Mouse (Mus musculus) heart, postnatal 0 days (tissue): ENCODE data around the gene Rasd1. TPM values are rescaled to one million over a fixed set of nuclear protein-coding genes. Genes with fewer than 3 reads are reported as not detected.

ENCODE experiments used
- ATAC-seq: fragments of 200-750 bp; cut with Nextera tagmentation; 2 replicates; pipeline ENCODE4 v1.8.0; 2017; ENCODE audit warnings: low read depth, moderate number of reproducible peaks, moderate library complexity; ENCODE audit not compliant: insufficient read depth
- DNase-seq: peaks from one replicate; pipeline ENCODE4 v3.0.0-alpha.2; 2016; ENCODE audit warnings: low spot score
- H3K27ac ChIP-seq: fragments of 300-500 bp; sonication (generic); 2 replicates; pipeline ENCODE4 v1.5.1; 2014; ENCODE audit warnings: low read depth, mild to moderate bottlenecking
- H3K27me3 ChIP-seq: fragments of 300-500 bp; sonication (generic); 2 replicates; pipeline ENCODE4 v1.6.1; 2014; ENCODE audit warnings: low read length, mixed read lengths; ENCODE audit not compliant: control insufficient read depth, insufficient read depth
- H3K36me3 ChIP-seq: fragments of 300-500 bp; sonication (generic); replicated peaks from 2 replicates; pipeline ENCODE4 v1.6.1; 2014; ENCODE audit warnings: low read length, mixed read lengths; ENCODE audit not compliant: control insufficient read depth, insufficient read depth
- H3K4me1 ChIP-seq: fragments of 300-500 bp; sonication (generic); 2 replicates; pipeline ENCODE4 v1.6.1; 2014; ENCODE audit warnings: antibody characterized with exemption; ENCODE audit not compliant: control insufficient read depth, insufficient read depth
- H3K4me2 ChIP-seq: fragments of 300-500 bp; sonication (generic); 2 replicates; pipeline ENCODE4 v1.6.1; 2014; ENCODE audit warnings: low read depth, mild to moderate bottlenecking, low read length, moderate library complexity
- H3K4me3 ChIP-seq: fragments of 300-500 bp; sonication (generic); 2 replicates; pipeline ENCODE4 v1.5.1; 2014; ENCODE audit warnings: low read depth, low read length
- H3K9ac ChIP-seq: fragments of 300-500 bp; sonication (generic); replicated peaks from 2 replicates; pipeline ENCODE4 v1.6.1; 2014; ENCODE audit warnings: low read depth, low read length, mixed read lengths
- H3K9me3 ChIP-seq: fragments of 300-500 bp; sonication (generic); replicated peaks from 2 replicates; pipeline ENCODE4 v1.6.1; 2016; ENCODE audit warnings: low read length; ENCODE audit not compliant: control insufficient read depth
- CTCF ChIP-seq: IDR thresholded peaks from 2 replicates; pipeline ENCODE4 v1.5.1; 2016; ENCODE audit warnings: antibody characterized with exemption, control low read depth, low read depth
- EP300 ChIP-seq: IDR thresholded peaks from 2 replicates; pipeline ENCODE4 v1.6.1; 2016; ENCODE audit warnings: antibody characterized with exemption, low read depth
- WGBS: fragments of 180-500 bp; shearing (Covaris S2); extraction: QIAGEN DNeasy Blood & Tissue Kit; methylation state at CpG from one replicate; pipeline ENCODE4 v1.1.7; 2014; 5-methylcytosine and 5-hydroxymethylcytosine counted together
- polyA plus RNA-seq: library from polyadenylated mRNA; unstranded; fragments of >200 nt; fragmentation: Nextera tagmentation; extraction: Ambion mirVana; gene quantifications from 2 replicates; pipeline ENCODE4 v1.2.1, GENCODE M21; 2015
- total RNA-seq: library from RNA; depleted of rRNA; stranded (reverse); fragments of >200 nt; gene quantifications from 2 replicates; pipeline ENCODE4 v1.2.3, GENCODE M21; 2014; ENCODE audit warnings: low replicate concordance

The Rasd1 gene
- total and polyA plus RNA-seq, 2 experiments from 2014 or later: 5.6 to 10.5 TPM

DNA sequence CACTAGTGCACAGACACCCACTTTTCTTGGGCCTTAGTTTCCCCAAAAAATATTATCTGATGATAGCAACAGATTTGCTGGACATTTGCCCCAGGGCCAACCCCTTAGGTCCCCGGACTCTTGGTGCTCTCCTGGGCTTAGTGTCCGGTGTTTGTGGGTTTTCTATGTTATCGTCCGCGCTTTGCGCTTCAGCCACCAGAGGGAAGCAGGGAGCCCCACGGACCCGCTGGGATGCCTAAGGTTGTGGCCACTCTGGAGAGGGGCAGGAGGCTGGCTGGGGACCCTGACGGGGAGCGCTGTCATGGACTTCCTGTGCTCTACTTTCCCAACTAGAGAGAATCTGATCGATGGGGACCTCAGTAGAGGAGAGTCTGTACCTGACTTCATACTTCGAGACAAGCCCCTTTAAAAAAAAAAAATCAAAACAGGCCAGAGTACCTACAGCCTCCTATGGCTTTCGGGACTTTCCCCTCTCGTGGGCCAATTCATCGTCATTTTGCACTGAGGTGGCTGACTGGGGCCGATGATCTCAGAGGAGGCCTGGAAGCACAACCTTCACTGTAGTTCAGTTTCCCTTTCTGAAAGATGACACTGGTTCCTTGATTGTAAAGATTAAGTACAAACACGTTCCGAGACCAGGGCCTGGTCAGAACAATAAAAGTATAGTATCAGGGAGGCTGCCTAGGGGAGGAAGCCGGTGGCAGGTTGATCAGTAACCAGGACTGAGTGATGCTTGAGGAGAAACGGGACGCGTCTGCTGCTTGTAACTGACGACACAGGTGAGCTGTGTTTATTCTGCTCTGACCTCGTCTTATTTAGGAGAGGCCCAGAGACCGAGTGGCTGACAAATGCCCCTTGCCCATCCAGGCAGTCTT lies 720 bp upstream of the Rasd1 start:
- ATAC-seq: peak; percentile 60
- Histone ChIP-seq H3K4me2 (peak overlapping the region; percentile 79), H3K27me3 (no peaks in the 10 kb centered on the region), H3K4me1 (peaks cover 37% of the 10 kb centered on the region), H3K36me3 (peaks cover 5% of the 10 kb centered on the region; the same call in 1 of the 2 replicates), H3K9ac (peak overlapping the region; percentile 53), H3K4me3 (peak overlapping the region; percentile 60), H3K9me3 (no peaks in the 10 kb centered on the region), H3K27ac (peak overlapping the region; percentile 81)
- WGBS: 32% methylated on average over 25 of the region's 25 CpGs
- DNase-seq: peak; percentile 73
- TF ChIP-seq EP300 (0 out of 2 replicates have a peak, but pooled peaks have one; percentile 10), CTCF (peak; percentile 95)

DNA sequence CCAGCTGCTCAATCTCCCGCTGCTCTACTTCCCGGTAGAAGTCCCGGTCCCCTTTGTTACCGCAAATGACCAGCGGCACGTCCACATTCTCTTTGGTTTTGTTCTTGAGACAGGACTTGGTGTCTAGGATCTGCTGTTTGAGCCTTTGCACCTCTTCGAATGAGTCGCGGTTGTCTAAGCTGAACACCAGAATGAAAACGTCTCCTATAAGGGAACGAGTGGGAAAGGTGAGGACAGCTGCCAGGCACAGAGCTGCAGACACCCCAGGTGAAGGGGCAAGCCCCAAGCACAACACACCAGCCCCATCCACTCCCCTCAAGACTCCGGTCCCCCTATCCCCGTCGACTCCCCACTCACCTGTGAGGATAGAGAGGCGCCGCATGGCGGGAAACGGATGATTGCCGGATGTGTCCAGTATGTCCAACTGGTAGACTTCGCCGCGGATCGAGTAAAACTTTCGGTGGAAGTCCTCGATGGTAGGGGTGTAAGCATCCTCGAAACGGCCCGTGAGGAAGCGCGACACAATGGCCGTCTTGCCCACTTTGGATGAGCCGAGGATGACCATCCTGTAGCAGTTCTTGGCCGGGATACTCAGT lies 483 bp downstream of the Rasd1 start:
- WGBS: 1% methylated on average over 33 of the region's 33 CpGs
- peak overlapping the region; percentile 79 for H3K4me2 ChIP-seq
- peak overlapping the region; percentile 60 for H3K4me3 ChIP-seq
- H3K9ac ChIP-seq: peak overlapping the region; percentile 53
- no peaks in the 10 kb centered on the region for H3K27me3 ChIP-seq
- peak overlapping the region; percentile 81 for H3K27ac ChIP-seq
- H3K9me3 ChIP-seq: no peaks in the 10 kb centered on the region
- TF ChIP-seq CTCF (no peak), EP300 (no peak)
- peaks cover 5% of the 10 kb centered on the region; the same call in 1 of the 2 replicates for H3K36me3 ChIP-seq
- DNase-seq (no peak), ATAC-seq (no peak)
- H3K4me1 ChIP-seq: peaks cover 49% of the 10 kb centered on the region

DNA sequence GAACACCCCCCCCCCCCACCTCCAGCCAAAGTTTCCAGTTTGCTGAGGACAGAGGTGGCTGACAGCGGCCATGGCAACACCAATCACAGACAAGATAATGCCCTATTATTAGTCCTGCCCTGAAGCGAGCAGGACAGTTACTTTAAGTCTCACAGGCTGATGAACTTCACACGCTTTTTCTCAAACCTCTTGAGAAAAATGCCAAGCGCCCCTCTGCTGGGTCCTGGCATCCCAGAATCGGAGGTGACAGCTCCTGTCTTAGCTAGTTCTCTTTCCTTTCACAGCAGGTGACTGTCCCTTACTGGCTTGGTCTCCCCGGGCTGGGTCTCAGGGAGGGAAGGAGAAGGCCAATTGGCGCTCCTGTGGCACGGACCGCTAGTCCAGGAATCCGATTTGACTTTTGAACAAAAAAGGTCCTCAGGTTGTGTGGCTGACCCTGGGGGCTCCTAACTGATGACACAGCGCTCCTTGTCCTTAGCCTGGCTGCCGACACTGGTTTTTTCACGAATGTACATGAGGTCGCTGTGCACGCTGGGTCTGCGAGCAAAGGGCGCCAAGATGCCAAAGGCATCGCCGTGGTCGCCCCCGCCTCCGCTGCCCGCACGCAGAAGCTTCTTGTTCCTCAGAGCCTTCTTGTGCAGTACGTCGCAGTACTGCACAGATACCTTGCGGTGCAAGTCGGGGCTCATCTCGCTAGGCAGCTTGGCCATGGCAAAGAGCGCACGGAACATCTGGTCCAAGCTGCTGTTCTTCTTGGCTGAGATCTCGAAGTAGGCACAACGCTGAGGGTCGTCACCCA lies 1.2 kb downstream of the Rasd1 start:
- 6% methylated on average over 34 of the region's 34 CpGs for WGBS
- peak overlapping the region; percentile 60 for H3K4me3 ChIP-seq
- ATAC-seq (no peak), DNase-seq (no peak)
- no peaks in the 10 kb centered on the region for H3K9me3 ChIP-seq
- H3K9ac ChIP-seq: peak overlapping the region; percentile 53
- H3K27ac ChIP-seq: 0 out of 2 replicates have a peak overlapping the region, but pooled peaks have one; percentile 13
- TF ChIP-seq CTCF: no peak
- H3K27me3 ChIP-seq: no peaks in the 10 kb centered on the region
- peaks cover 54% of the 10 kb centered on the region for H3K4me1 ChIP-seq
- peak overlapping the region; percentile 79 for H3K4me2 ChIP-seq
- H3K36me3 ChIP-seq: peaks cover 5% of the 10 kb centered on the region; the same call in 1 of the 2 replicates

DNA sequence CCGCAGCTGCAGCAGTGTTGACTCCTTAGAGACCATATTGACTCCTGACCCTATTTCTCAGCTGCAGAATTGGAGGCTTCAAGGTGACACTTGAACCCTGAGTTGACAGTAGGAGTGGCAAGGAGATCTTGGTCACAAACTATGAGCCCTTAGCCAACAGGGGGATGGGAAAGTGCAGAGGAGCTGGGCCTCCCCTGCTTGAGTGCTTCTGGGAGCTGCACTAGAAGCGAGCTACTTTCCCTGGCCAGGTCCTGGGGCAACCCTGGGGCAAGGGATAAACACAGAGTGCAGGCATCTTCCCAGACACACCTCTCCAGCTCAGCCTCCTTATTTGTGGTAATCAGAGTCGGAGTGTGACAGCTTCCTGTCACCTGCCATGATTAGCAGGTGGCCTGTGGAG lies 2.2 kb downstream of the Rasd1 start:
- ATAC-seq (no peak), DNase-seq (no peak)
- 67% methylated on average over 3 of the region's 3 CpGs for WGBS
- H3K4me2 ChIP-seq: no peak overlapping the region; the same call in 1 of the 2 replicates
- peaks cover 5% of the 10 kb centered on the region; the same call in 1 of the 2 replicates for H3K36me3 ChIP-seq
- 0 out of 2 replicates have a peak overlapping the region, but pooled peaks have one; percentile 5 for H3K27ac ChIP-seq
- H3K4me1 ChIP-seq: peaks cover 54% of the 10 kb centered on the region
- H3K27me3 ChIP-seq: no peaks in the 10 kb centered on the region
- no peak overlapping the region for H3K9ac ChIP-seq
- no peaks in the 10 kb centered on the region for H3K9me3 ChIP-seq
- no peak overlapping the region for H3K4me3 ChIP-seq
- TF ChIP-seq EP300 (no peak), CTCF (no peak)

DNA sequence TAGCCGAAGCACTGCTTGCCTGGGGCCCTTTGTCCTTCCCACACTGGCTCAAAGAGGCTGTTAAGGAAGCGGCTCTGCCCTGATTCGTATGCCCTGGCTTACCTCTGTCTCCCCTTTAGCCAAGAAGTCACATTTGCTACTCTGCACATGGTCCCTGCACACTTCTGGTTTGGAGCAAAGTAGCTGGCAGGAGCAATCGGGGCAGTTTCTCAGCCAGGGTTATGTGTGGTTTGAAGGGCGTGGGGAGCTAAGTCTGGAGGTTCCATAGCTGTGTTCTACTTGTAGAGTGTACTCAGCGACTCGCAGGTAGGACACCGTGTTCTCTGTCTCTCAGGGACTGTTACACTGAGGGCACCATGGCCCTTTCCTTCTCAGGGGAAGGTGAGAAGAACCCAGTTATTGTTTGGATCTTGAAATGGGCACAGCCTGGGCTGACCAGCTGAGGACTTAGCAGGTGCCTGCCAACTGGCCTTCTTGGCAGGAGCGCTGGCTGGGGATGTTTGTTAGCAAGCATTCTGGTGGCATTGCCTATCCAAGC lies 3.3 kb downstream of the Rasd1 start:
- no peak overlapping the region for H3K4me2 ChIP-seq
- no peak overlapping the region for H3K4me3 ChIP-seq
- H3K4me1 ChIP-seq: peaks cover 54% of the 10 kb centered on the region
- no peak for ATAC-seq
- H3K36me3 ChIP-seq: peaks cover 13% of the 10 kb centered on the region
- WGBS: 42% methylated on average over 9 of the region's 9 CpGs
- TF ChIP-seq EP300 (0 out of 2 replicates have a peak, but pooled peaks have one; percentile 13), CTCF (no peak)
- no peaks in the 10 kb centered on the region for H3K27me3 ChIP-seq
- no peaks in the 10 kb centered on the region for H3K9me3 ChIP-seq
- H3K27ac ChIP-seq: peak overlapping the region; percentile 83
- DNase-seq: no peak
- H3K9ac ChIP-seq: no peak overlapping the region
